Mouse (Mus musculus) layer of hippocampus, postnatal 36 days (tissue): ENCODE measurements at regions not wholly inside any gene's neighbourhood (a gene's known extent, or its start where the extent isn't known, plus 50 kb on each side); places are given as distances from the start of the nearest gene placed in this dataset.
A peak's percentile ranks its signal among the peaks of the same experiment; 100 is the strongest.

ENCODE experiments used
- DNase-seq, 2 experiments: peaks; one replicate each; pipeline ENCODE4 v3.0.0; 2022

DNA sequence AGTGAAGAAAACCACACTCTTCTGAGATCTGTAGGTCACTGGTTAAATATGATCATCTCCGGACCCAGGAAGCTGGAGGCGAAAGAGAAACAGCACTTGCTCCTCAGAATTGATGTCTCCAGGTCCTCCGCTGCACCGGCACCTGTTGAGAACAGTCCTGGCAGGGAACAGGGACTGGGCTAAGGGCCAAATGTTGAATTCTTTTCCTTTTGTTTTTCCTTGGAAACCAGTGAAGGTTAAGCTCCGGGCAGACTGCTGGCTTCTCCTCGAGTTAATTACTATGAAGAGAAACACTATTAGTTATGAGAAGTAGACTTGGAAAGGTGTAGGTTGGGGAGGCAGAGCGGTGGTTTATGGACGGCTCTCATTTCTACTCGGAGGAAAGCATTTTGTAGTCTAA, 242.7 kb downstream of the Rngtt start:
- no peak for DNase-seq

GRCm38 (mm10) chr4:33554606-33555005, 244.5 kb downstream of the Rngtt start:
- DNase-seq: no peak

DNA sequence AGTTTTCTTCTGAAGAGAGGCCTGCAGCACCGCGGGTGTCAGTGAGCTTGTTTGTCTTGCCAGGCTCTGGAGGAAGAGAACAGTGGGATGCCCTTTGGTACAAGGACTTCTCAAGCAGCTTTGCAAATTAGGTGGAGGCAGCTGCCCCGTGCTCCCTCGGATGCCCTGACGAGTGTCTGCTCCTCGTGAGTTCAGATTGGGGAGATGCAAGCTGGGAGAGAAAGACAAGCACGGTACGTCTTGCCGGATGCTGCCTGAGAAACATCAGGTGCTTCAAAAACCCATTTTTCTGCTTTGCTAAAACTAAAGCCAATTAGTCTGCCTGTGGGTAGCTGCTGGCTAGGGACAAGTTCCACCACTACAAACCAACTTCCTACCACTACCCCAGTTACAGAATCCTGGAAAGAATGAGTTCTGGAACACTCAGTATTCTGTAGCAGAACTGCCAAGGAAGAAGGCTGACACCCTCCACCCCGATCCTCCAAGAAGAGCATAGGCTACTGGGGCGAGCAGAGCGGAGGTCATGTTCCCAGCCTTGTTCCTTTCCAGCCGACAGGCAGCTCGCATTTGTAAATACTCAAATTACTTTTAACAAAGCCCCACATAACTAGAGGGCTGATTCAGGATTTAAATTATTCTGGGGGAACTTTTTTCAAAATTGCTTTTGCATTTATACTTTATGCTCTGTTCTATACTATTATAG, 245.3 kb downstream of the Rngtt start:
- DNase-seq: peak in 1 of 2 experiments; percentile 14

GRCm38 (mm10) chr4:33555966-33556365, 245.9 kb downstream of the Rngtt start:
- no peak for DNase-seq

- no peak for DNase-seq
Measured at GRCm38 (mm10) chr4:33556661-33557540, 246.8 kb downstream of the Rngtt start.

DNA sequence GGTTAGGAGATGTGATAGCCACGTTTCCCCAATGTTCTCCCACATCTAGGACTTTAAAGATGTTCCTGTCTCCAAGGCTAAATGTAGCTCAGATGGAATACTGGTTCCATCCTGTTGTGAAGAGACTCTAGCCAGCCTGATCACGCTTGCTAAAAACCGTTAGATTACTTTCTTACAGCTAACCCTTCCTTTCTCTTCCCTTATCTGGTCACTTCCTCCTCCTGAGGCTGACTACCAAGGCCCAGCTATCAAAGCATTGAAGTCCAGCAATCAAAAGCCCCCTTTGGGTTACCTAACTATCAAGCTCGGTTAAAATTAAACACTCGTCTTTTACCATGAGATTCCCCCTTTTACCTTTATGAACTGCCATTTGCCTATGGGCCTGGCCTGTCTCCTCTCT, 260.2 kb downstream of the Rngtt start:
- no peak for DNase-seq

- DNase-seq: no peak
Measured at GRCm38 (mm10) chr4:33571351-33571750, 261.2 kb downstream of the Rngtt start.

DNA sequence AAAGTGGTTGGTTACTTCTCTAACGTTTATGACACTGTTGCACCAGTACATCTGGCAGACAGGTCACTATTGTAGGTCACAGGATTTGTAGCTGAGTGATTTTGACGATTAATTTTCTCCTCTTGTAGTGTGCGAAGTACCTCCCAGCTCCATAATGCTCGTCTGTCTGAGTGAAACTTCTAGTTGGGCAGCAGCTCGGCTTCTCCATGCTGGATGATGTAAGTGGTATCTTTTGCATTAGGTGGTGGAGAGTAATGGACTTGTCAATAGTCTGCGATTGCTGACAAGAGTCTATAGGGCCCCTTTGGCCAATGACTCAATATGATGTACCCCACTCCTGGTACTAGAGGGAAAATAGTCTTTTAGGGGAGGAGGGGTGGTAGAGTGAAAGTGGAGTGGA, 267.5 kb downstream of the Rngtt start:
- no peak for DNase-seq

- DNase-seq: no peak
Measured at GRCm38 (mm10) chr4:33580491-33580890, 270.4 kb downstream of the Rngtt start.

GRCm38 (mm10) chr4:33581180-33581591, 271.1 kb downstream of the Rngtt start:
- DNase-seq: no peak

DNA sequence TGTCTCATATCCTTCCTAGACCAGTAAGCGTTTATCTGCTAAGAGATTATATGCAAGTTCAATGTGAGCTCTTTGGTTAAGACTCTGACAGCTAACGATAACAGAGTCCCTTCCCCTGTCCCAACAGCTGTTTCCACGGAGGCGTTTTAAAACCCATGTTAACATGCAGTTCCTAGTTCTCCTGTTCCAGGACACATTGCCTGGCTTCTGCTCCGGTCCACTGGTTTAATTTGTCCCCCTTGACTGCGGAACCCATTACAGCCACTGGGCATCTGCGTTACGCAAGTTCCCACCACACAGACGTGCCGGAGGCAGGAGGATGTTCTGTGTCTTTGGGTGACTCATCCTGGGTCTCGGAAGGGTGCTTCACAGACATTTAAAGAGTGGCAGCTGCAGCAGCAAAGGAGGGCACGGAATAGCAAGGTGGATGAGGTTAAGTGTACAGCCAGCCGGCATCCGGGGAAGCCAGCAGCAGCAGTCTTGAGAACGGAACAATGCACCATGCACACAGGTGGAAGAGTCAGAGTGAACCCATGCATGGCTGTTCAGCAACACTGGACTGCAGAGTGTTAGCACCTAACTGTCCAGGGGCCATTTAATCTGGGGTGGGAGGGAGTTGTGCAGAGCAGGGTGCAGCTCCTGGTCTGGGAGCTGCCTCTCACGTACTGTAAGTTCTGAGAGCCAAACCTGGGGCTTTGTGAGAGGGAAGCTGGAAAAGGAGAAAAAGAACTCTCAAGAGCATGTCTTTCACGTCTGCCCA, 271.8 kb downstream of the Rngtt start:
- DNase-seq: no peak

- no peak for DNase-seq
Measured at GRCm38 (mm10) chr4:33582986-33583720, 273.0 kb downstream of the Rngtt start.

DNA sequence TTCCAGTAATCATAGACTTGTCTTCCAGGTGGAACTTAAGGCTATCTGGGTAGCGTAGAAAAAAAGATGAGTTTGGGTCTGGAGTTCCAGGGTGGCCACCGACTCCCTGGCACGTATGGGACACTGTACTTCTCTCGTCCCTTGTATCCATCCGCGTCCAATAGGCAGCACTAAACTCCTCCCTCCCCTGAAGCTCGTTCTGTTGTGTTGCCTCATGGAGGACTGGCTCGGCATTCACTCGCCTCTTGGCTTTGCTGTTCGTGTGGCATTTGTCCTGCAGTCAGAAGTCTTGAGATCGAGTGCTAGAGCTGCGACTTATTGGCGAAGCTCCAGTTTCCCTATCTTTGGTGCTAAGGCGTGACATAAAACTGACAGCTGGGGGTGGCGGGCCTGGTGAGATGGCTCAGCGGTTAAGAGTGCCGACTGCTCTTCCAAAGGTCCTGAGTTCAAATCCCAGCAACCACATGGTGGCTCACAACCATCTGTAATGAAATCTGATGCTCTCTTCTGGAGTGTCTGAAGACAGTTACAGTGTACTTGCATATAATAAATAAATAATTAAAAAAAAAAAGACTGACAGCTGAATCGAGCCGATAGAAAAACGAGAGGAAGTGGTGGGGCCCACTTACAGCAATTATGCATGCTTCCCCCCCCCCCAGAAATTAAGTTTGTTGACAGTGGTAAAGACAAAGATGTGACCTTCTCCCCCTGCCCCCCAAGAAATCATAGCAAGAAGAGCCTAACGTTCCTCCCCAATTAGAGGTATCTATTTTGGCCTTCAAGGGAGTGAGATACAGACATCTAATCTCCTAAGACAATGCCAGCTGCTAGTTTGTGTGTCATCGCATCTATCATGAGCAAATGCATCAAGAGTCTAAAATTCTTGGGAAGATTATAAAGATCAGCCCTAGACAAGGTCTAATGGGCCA, 274.1 kb downstream of the Rngtt start:
- no peak for DNase-seq

GRCm38 (mm10) chr4:33585821-33586220, 275.7 kb downstream of the Rngtt start:
- no peak for DNase-seq

DNA sequence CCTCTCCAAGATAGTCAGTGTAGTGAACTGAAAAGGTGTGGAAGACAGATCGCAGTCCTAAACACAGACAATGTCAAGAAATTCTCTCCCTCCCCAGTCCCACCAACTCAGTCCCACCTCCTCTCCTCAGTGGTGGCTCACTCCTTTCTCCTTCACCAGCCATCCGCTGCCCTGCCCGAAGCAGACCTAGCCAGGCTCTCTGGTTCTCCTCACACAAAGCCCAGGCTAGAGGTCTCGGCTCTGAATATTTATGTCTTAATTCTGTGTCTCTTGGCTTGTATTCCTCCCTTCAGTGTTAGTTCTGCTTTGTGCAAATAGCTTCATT, 276.1 kb downstream of the Rngtt start:
- DNase-seq: no peak

- peak; percentile 26 to 41 for DNase-seq
Measured at GRCm38 (mm10) chr4:33586615-33587451, 276.7 kb downstream of the Rngtt start.

GRCm38 (mm10) chr4:33587666-33588065, 277.6 kb downstream of the Rngtt start:
- DNase-seq: no peak

- DNase-seq: no peak
Measured at GRCm38 (mm10) chr4:33588127-33588526, 278.0 kb downstream of the Rngtt start.

DNA sequence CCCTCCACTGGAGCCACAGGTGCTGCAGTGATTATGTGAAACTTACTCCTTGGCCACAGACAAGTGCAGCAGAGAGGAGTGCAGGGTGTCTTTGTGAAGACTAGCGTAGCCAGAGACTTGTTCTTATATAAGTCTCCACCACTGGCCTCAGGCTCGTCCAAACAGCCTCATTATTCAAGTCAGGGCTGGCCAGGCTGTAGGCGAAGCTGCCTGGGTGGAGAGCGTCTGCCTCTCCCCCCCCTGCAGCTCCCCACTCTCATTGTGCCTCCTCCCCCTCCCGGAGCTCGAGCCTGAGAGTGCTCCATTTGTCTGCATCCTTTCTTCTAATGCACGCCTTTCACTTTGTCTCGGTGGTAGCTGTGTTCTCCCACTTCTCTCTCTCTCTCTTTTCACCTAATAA, 279.1 kb downstream of the Rngtt start:
- DNase-seq: no peak

DNA sequence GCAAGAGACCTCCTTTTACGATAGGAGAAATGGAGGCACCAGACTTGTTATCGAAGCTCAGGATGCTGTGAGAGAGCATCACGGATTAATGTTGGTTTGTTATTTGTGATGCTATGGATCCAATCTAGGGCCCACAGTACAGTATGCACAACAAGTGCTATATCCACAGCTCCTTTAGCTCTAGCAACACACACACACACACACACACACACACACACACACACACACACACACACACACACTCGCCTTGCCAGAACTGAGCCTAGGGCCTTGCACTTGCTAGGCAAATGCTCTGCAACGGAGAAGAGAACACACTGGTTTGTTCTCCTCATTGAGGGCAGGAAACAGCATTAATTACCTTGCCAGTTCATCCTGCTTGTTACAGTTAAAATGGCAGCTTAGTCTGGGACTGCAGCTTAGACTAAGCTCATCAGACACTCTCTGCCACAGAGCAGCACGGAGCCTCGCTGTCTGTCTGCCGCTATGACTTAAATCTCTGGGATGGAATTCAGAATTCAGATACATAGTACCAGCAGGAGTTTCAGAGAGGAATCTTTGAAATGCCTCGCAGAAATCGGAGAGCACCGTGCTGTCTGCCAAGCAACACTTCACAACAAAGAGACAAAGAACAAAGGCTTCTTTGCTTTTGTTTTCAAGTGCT, 285.0 kb downstream of the Rngtt start:
- no peak for DNase-seq
